Mouse (Mus musculus): Measurements from ENCODE around the gene Ddah1.

DNA sequence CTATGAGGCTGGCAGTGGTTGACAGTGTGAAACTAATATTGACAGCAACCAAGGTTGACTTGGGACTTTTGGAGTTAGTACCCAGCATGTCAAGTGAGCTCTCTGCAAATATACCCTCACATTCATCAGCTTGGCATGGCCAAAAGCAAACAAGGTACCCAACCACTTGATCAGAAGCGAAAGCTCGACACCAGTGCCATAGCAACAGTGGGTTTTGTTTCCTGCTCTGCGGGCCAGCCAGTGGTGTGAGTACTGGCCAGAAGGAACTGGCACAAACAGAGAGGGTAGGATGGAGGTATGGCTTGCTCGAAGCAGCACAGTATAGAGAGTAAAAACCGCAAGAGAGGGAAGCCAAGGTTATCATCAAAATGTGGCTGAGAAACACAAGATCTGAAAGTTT lies 157.9 kb downstream of the Ddah1 start:
- TF ChIP-seq CTCF (IDR thresholded peaks at IDR 0.05; ENCODE audit: low read depth, low read length), result no peak
- TF ChIP-seq POLR2A (IDR thresholded peaks at IDR 0.05; ENCODE audit: borderline replicate concordance, low read depth, low read length), result no peak

All from bone marrow macrophage, adult 2 months (primary cell).